Mouse (Mus musculus) lung, embryonic 16.5 days (tissue): ENCODE measurements around the gene Tnfsf10. TPM values are rescaled to one million over a fixed set of nuclear protein-coding genes. Genes with fewer than 3 reads are reported as not detected.

Experiments used
- ATAC-seq: fragments of 200-750 bp; cut with Nextera tagmentation; 2 replicates; pipeline ENCODE4 v1.8.0; 2017; ENCODE audit warnings: low read depth, mild to moderate bottlenecking, moderate library complexity
- H3K27ac ChIP-seq: fragments of 300-500 bp; sonication (generic); 2 replicates; pipeline ENCODE4 v1.5.1; 2014; ENCODE audit warnings: mild to moderate bottlenecking, control low read depth, low read length
- H3K27me3 ChIP-seq: fragments of 300-500 bp; sonication (generic); 2 replicates; pipeline ENCODE4 v1.6.1; 2014; ENCODE audit warnings: low read depth, low read length, mixed read lengths; ENCODE audit not compliant: control insufficient read depth, insufficient read depth
- H3K36me3 ChIP-seq: fragments of 300-500 bp; sonication (generic); 2 replicates; pipeline ENCODE4 v1.6.1; 2014; ENCODE audit warnings: low read length; ENCODE audit not compliant: control insufficient read depth, insufficient read depth
- H3K4me1 ChIP-seq: fragments of 300-500 bp; sonication (generic); replicated peaks from 2 replicates; pipeline ENCODE4 v1.6.1; 2014; ENCODE audit warnings: low read length, mixed read lengths; ENCODE audit not compliant: control insufficient read depth, insufficient read depth
- H3K4me2 ChIP-seq: fragments of 300-500 bp; sonication (generic); 2 replicates; pipeline ENCODE4 v1.6.1; 2014; ENCODE audit warnings: low read depth, low read length, control low read depth
- H3K4me3 ChIP-seq: fragments of 300-500 bp; sonication (generic); 2 replicates; pipeline ENCODE4 v1.5.1; 2014; ENCODE audit warnings: mild to moderate bottlenecking, low read length, control low read depth
- H3K9ac ChIP-seq: fragments of 300-500 bp; sonication (generic); 2 replicates; pipeline ENCODE4 v1.6.1; 2014; ENCODE audit warnings: low read length, control low read depth
- H3K9me3 ChIP-seq: fragments of 300-500 bp; sonication (generic); 2 replicates; pipeline ENCODE4 v1.6.1; 2016; ENCODE audit warnings: low read length; ENCODE audit not compliant: control insufficient read depth
- WGBS: fragments of 180-500 bp; shearing (Covaris S2); extraction: QIAGEN DNeasy Blood & Tissue Kit; methylation state at CpG from one replicate; pipeline ENCODE4 v1.1.7; 2014; 5-methylcytosine and 5-hydroxymethylcytosine counted together
- polyA plus RNA-seq: library from polyadenylated mRNA; unstranded; fragments of >200 nt; fragmentation: Nextera tagmentation; extraction: Ambion mirVana; gene quantifications from 2 replicates; pipeline ENCODE4 v1.2.1, GENCODE M21; 2015

Tnfsf10 gene
- polyA plus RNA-seq, 1 experiment from 2014 or later = 3.6 TPM

GRCm38 (mm10) chr3:27293645-27294385 is 23.0 kb upstream of the Tnfsf10 start:
- WGBS = 50% methylated on average over 7 of the region's 7 CpGs
- H3K9me3 ChIP-seq = no peaks in the 10 kb centered on the region
- no peak overlapping the region for H3K9ac ChIP-seq
- ATAC-seq = no peak
- no peaks in the 10 kb centered on the region; the same call in 1 of the 2 replicates for H3K4me1 ChIP-seq
- H3K27ac ChIP-seq = no peak overlapping the region
- H3K36me3 ChIP-seq = no peaks in the 10 kb centered on the region
- no peak overlapping the region for H3K4me2 ChIP-seq
- no peaks in the 10 kb centered on the region for H3K27me3 ChIP-seq
- no peak overlapping the region for H3K4me3 ChIP-seq

GRCm38 (mm10) chr3:27300451-27300850 is 16.4 kb upstream of the Tnfsf10 start:
- Histone ChIP-seq H3K9ac (no peak overlapping the region), H3K27me3 (no peaks in the 10 kb centered on the region), H3K4me1 (0 out of 2 replicates have a peak, but pooled peaks cover 3% of the 10 kb centered on the region), H3K36me3 (no peaks in the 10 kb centered on the region), H3K4me2 (no peak overlapping the region), H3K4me3 (no peak overlapping the region), H3K9me3 (no peaks in the 10 kb centered on the region), H3K27ac (no peak overlapping the region)
- 76% methylated on average over 4 of the region's 4 CpGs for WGBS
- no peak for ATAC-seq

- ATAC-seq = no peak
- 42% methylated on average over 9 of the region's 9 CpGs for WGBS
- no peaks in the 10 kb centered on the region for H3K9me3 ChIP-seq
- no peaks in the 10 kb centered on the region for H3K36me3 ChIP-seq
- H3K4me2 ChIP-seq = no peak overlapping the region
- no peak overlapping the region for H3K9ac ChIP-seq
- H3K27ac ChIP-seq = no peak overlapping the region
- 0 out of 2 replicates have a peak, but pooled peaks cover 3% of the 10 kb centered on the region for H3K4me1 ChIP-seq
- H3K4me3 ChIP-seq = no peak overlapping the region
- no peaks in the 10 kb centered on the region for H3K27me3 ChIP-seq
Observed at GRCm38 (mm10) chr3:27302339-27303022, 14.3 kb upstream of the Tnfsf10 start.

- no peak for ATAC-seq
- no peaks in the 10 kb centered on the region for H3K9me3 ChIP-seq
- no peak overlapping the region for H3K4me2 ChIP-seq
- H3K4me3 ChIP-seq = no peak overlapping the region
- H3K36me3 ChIP-seq = no peaks in the 10 kb centered on the region
- H3K9ac ChIP-seq = no peak overlapping the region
- 86% methylated on average over 10 of the region's 10 CpGs for WGBS
- H3K27ac ChIP-seq = no peak overlapping the region
- 0 out of 2 replicates have a peak, but pooled peaks cover 3% of the 10 kb centered on the region for H3K4me1 ChIP-seq
- H3K27me3 ChIP-seq = no peaks in the 10 kb centered on the region
Observed at GRCm38 (mm10) chr3:27306815-27307214, 10.0 kb upstream of the Tnfsf10 start.

GRCm38 (mm10) chr3:27310973-27311372 is 5.9 kb upstream of the Tnfsf10 start:
- Histone ChIP-seq H3K36me3 (no peaks in the 10 kb centered on the region), H3K4me2 (no peak overlapping the region), H3K4me3 (no peak overlapping the region), H3K27me3 (no peaks in the 10 kb centered on the region), H3K9me3 (no peaks in the 10 kb centered on the region), H3K4me1 (no peaks in the 10 kb centered on the region), H3K9ac (no peak overlapping the region), H3K27ac (no peak overlapping the region)
- ATAC-seq = no peak
- WGBS = 90% methylated on average over 7 of the region's 7 CpGs

GRCm38 (mm10) chr3:27311475-27311874 is 5.4 kb upstream of the Tnfsf10 start:
- WGBS = 74% methylated on average over 4 of the region's 4 CpGs
- H3K9me3 ChIP-seq = no peaks in the 10 kb centered on the region
- no peak overlapping the region for H3K9ac ChIP-seq
- H3K27ac ChIP-seq = no peak overlapping the region
- H3K4me2 ChIP-seq = no peak overlapping the region
- H3K27me3 ChIP-seq = no peaks in the 10 kb centered on the region
- H3K4me1 ChIP-seq = no peaks in the 10 kb centered on the region
- H3K4me3 ChIP-seq = no peak overlapping the region
- no peaks in the 10 kb centered on the region for H3K36me3 ChIP-seq
- no peak for ATAC-seq

GRCm38 (mm10) chr3:27314506-27315164 is 2.2 kb upstream of the Tnfsf10 start:
- Histone ChIP-seq H3K4me1 (no peaks in the 10 kb centered on the region; the same call in 1 of the 2 replicates), H3K27me3 (no peaks in the 10 kb centered on the region), H3K4me2 (no peak overlapping the region), H3K9ac (no peak overlapping the region), H3K27ac (no peak overlapping the region), H3K4me3 (no peak overlapping the region), H3K9me3 (no peaks in the 10 kb centered on the region), H3K36me3 (no peaks in the 10 kb centered on the region)
- WGBS = 52% methylated on average over 2 of the region's 2 CpGs
- ATAC-seq = no peak

GRCm38 (mm10) chr3:27317288-27318024 is 628 bp downstream of the Tnfsf10 start:
- WGBS = 9% methylated on average over 4 of the region's 4 CpGs
- ATAC-seq = peak; percentile 55; the same call in 1 of the 2 replicates
- H3K4me3 ChIP-seq = peak overlapping the region; percentile 48
- H3K9ac ChIP-seq = peak overlapping the region; percentile 58
- H3K9me3 ChIP-seq = no peaks in the 10 kb centered on the region
- H3K27me3 ChIP-seq = no peaks in the 10 kb centered on the region
- peak overlapping the region; percentile 65 for H3K4me2 ChIP-seq
- peak overlapping the region; percentile 79 for H3K27ac ChIP-seq
- no peaks in the 10 kb centered on the region for H3K36me3 ChIP-seq
- H3K4me1 ChIP-seq = no peaks in the 10 kb centered on the region; the same call in 1 of the 2 replicates
